Mouse (Mus musculus) forebrain, postnatal 0 days (tissue): ENCODE results near the gene H2-Ob. TPM values are rescaled to one million over a fixed set of nuclear protein-coding genes. Genes with fewer than 3 reads are reported as not detected.

Experiments
- ATAC-seq: fragments of 200-750 bp; cut with Nextera tagmentation; 2 replicates; pipeline ENCODE4 v1.8.0; 2017; ENCODE audit warnings: mild to moderate bottlenecking, moderate library complexity
- DNase-seq: peaks from one replicate; pipeline ENCODE4 v3.0.0-alpha.2; 2015
- H3K27ac ChIP-seq: fragments of 300-500 bp; sonication (generic); 2 replicates; pipeline ENCODE4 v1.5.1; 2014; ENCODE audit warnings: low read depth, mild to moderate bottlenecking, antibody characterized with exemption, low read length, moderate library complexity, mixed read lengths
- H3K27me3 ChIP-seq: fragments of 300-500 bp; sonication (generic); 2 replicates; pipeline ENCODE4 v1.6.1; 2014; ENCODE audit warnings: mild to moderate bottlenecking, low read length, mixed read lengths; ENCODE audit not compliant: insufficient read depth
- H3K36me3 ChIP-seq: fragments of 300-500 bp; sonication (generic); 2 replicates; pipeline ENCODE4 v1.6.1; 2014; ENCODE audit warnings: mild to moderate bottlenecking, moderate library complexity; ENCODE audit not compliant: insufficient read depth
- H3K4me1 ChIP-seq: fragments of 300-500 bp; sonication (generic); 2 replicates; pipeline ENCODE4 v1.6.1; 2014; ENCODE audit warnings: antibody characterized with exemption; ENCODE audit not compliant: insufficient read depth
- H3K4me2 ChIP-seq: fragments of 300-500 bp; sonication (generic); 2 replicates; pipeline ENCODE4 v1.6.1; 2014; ENCODE audit warnings: low read depth, mild to moderate bottlenecking, moderate library complexity
- H3K4me3 ChIP-seq: fragments of 300-500 bp; sonication (generic); 2 replicates; pipeline ENCODE4 v1.5.1; 2014; ENCODE audit warnings: low read depth, low read length, mixed read lengths
- H3K9ac ChIP-seq: fragments of 300-500 bp; sonication (generic); 2 replicates; pipeline ENCODE4 v1.6.1; 2014; ENCODE audit warnings: mild to moderate bottlenecking
- H3K9me3 ChIP-seq: fragments of 300-500 bp; sonication (generic); 2 replicates; pipeline ENCODE4 v1.6.1; 2016; ENCODE audit warnings: low read length
- CTCF ChIP-seq: sonication (generic); IDR thresholded peaks from 2 replicates; pipeline ENCODE4 v1.5.1; 2016; ENCODE audit warnings: antibody characterized with exemption, control low read depth, low read depth
- WGBS: fragments of 180-500 bp; shearing (Covaris S2); extraction: QIAGEN DNeasy Blood & Tissue Kit; methylation state at CpG from one replicate; pipeline ENCODE4 v1.1.7; 2014; 5-methylcytosine and 5-hydroxymethylcytosine counted together
- polyA plus RNA-seq: library from polyadenylated mRNA; unstranded; fragments of >200 nt; fragmentation: Nextera tagmentation; extraction: Ambion mirVana; gene quantifications from 2 replicates; pipeline ENCODE4 v1.2.1, GENCODE M21; 2015
- total RNA-seq: library from RNA; depleted of rRNA; stranded (reverse); fragments of >200 nt; gene quantifications from 2 replicates; pipeline ENCODE4 v1.2.3, GENCODE M21; 2014

Gene H2-Ob
- total and polyA plus RNA-seq, 2 experiments from 2014 or later, result 0.10 to 0.36 TPM

- no peak overlapping the region for H3K4me2 ChIP-seq
- no peaks in the 10 kb centered on the region for H3K4me1 ChIP-seq
- H3K27ac ChIP-seq, result no peak overlapping the region
- no peak for ATAC-seq
- H3K36me3 ChIP-seq, result no peaks in the 10 kb centered on the region
- TF ChIP-seq CTCF, result no peak
- H3K27me3 ChIP-seq, result no peaks in the 10 kb centered on the region
- no peak for DNase-seq
- no peaks in the 10 kb centered on the region; the same call in 1 of the 2 replicates for H3K9me3 ChIP-seq
- no peak overlapping the region for H3K9ac ChIP-seq
- H3K4me3 ChIP-seq, result no peak overlapping the region
- 89% methylated on average over 1 of the region's 1 CpGs for WGBS
These were observed 41.9 kb downstream of the H2-Ob start for GRCm38 (mm10) chr17:34280499-34281038.

- no peaks in the 10 kb centered on the region for H3K4me1 ChIP-seq
- TF ChIP-seq CTCF, result no peak
- H3K9ac ChIP-seq, result no peak overlapping the region
- H3K27me3 ChIP-seq, result no peaks in the 10 kb centered on the region
- DNase-seq (no peak), ATAC-seq (no peak)
- no peaks in the 10 kb centered on the region for H3K36me3 ChIP-seq
- no peak overlapping the region for H3K4me2 ChIP-seq
- 82% methylated on average over 1 of the region's 1 CpGs for WGBS
- H3K27ac ChIP-seq, result no peak overlapping the region
- H3K4me3 ChIP-seq, result no peak overlapping the region
- no peaks in the 10 kb centered on the region for H3K9me3 ChIP-seq
These were observed 43.1 kb downstream of the H2-Ob start for GRCm38 (mm10) chr17:34281836-34282235.

- Histone ChIP-seq H3K4me3 (no peak overlapping the region), H3K27me3 (no peaks in the 10 kb centered on the region), H3K4me1 (no peaks in the 10 kb centered on the region), H3K27ac (no peak overlapping the region), H3K4me2 (no peak overlapping the region), H3K9ac (no peak overlapping the region), H3K36me3 (no peaks in the 10 kb centered on the region), H3K9me3 (no peaks in the 10 kb centered on the region)
- WGBS, result 69% methylated on average over 4 of the region's 4 CpGs
- no peak for TF ChIP-seq CTCF
- DNase-seq, result no peak
- ATAC-seq, result no peak
These were observed 46.7 kb downstream of the H2-Ob start for GRCm38 (mm10) chr17:34285371-34285770.

GRCm38 (mm10) chr17:34285848-34286247 lies 47.1 kb downstream of the H2-Ob start:
- H3K36me3 ChIP-seq, result no peaks in the 10 kb centered on the region
- no peak overlapping the region for H3K9ac ChIP-seq
- DNase-seq (no peak), ATAC-seq (no peak)
- H3K4me1 ChIP-seq, result no peaks in the 10 kb centered on the region
- no peaks in the 10 kb centered on the region for H3K9me3 ChIP-seq
- WGBS, result 40% methylated on average over 4 of the region's 4 CpGs
- H3K27me3 ChIP-seq, result no peaks in the 10 kb centered on the region
- peak; percentile 27; the same call in 1 of the 2 replicates for TF ChIP-seq CTCF
- H3K4me2 ChIP-seq, result no peak overlapping the region
- H3K27ac ChIP-seq, result no peak overlapping the region
- H3K4me3 ChIP-seq, result no peak overlapping the region

GRCm38 (mm10) chr17:34286501-34286900 lies 47.8 kb downstream of the H2-Ob start:
- no peak for TF ChIP-seq CTCF
- ATAC-seq (no peak), DNase-seq (no peak)
- H3K36me3 ChIP-seq, result no peaks in the 10 kb centered on the region
- 82% methylated on average over 5 of the region's 5 CpGs for WGBS
- no peaks in the 10 kb centered on the region for H3K27me3 ChIP-seq
- H3K4me1 ChIP-seq, result no peaks in the 10 kb centered on the region
- H3K4me2 ChIP-seq, result no peak overlapping the region
- no peak overlapping the region for H3K27ac ChIP-seq
- no peak overlapping the region for H3K9ac ChIP-seq
- H3K9me3 ChIP-seq, result no peaks in the 10 kb centered on the region
- no peak overlapping the region for H3K4me3 ChIP-seq

GRCm38 (mm10) chr17:34286999-34287398 lies 48.3 kb downstream of the H2-Ob start:
- H3K4me2 ChIP-seq, result no peak overlapping the region

GRCm38 (mm10) chr17:34287648-34288047 lies 48.9 kb downstream of the H2-Ob start, which contains the start of gene H2-Aa:
H2-Aa (minus strand) TSS chr17:34287823.
- Histone ChIP-seq H3K4me3 (no peak within 1 kb of the TSS), H3K9ac (no peak within 1 kb of the TSS), H3K4me1 (no peaks in the 10 kb centered on the region), H3K9me3 (no peaks in the 10 kb centered on the region), H3K27me3 (no peaks in the 10 kb centered on the region), H3K4me2 (no peak within 1 kb of the TSS), H3K27ac (no peak within 1 kb of the TSS), H3K36me3 (no peaks in the 10 kb centered on the region)
- TF ChIP-seq CTCF, result no peak
- WGBS, result 16% methylated on average over 8 of the region's 8 CpGs
- ATAC-seq (0 out of 2 replicates have a peak, but pooled peaks have one; percentile 14), DNase-seq (peak; percentile 41)

More at GRCm38 (mm10) chr17:34286999-34287398, 48.3 kb downstream of the H2-Ob start:
- DNase-seq, result no peak
- Histone ChIP-seq H3K36me3 (no peaks in the 10 kb centered on the region), H3K27me3 (no peaks in the 10 kb centered on the region), H3K9me3 (no peaks in the 10 kb centered on the region), H3K4me1 (no peaks in the 10 kb centered on the region), H3K9ac (no peak overlapping the region), H3K27ac (no peak overlapping the region), H3K4me3 (no peak overlapping the region)
- WGBS, result 70% methylated on average over 6 of the region's 6 CpGs
- no peak for ATAC-seq
- TF ChIP-seq CTCF, result no peak
